Mouse (Mus musculus) stomach, embryonic 14.5 days (tissue): Measurements from ENCODE around the gene Nab1. TPM values are rescaled to one million over a fixed set of nuclear protein-coding genes. Genes with fewer than 3 reads are reported as not detected.

ENCODE experiments used
- polyA plus RNA-seq: library from polyadenylated mRNA; unstranded; fragments of >200 nt; fragmentation: Nextera tagmentation; extraction: Ambion mirVana; gene quantifications from 2 replicates; pipeline ENCODE4 v1.2.1, GENCODE M21; 2014

The Nab1 gene
- polyA plus RNA-seq, 1 experiment from 2014 or later = 16.0 TPM

Other genes with a start within 250 kb of the Nab1 start
- 14.3 and 16.2 TPM in 2 replicates for gene Nemp2, start 130.0 kb upstream of the Nab1 start, polyA plus RNA-seq
- 6.4 and 6.6 TPM in 2 replicates for gene Mfsd6, start 226.8 kb upstream of the Nab1 start, polyA plus RNA-seq